Mouse (Mus musculus) right cerebral cortex, postnatal 14 days (tissue): ENCODE results near the gene Abcb1b.
"Not testable (repeated sequence)": the region's sequence is repeated elsewhere in the genome, so short reads cannot be mapped to it uniquely, and the experiment has no call there.

Source experiments
- DNase-seq: peaks from one replicate; pipeline ENCODE4 v3.0.0; 2022

The Abcb1b gene

DNA sequence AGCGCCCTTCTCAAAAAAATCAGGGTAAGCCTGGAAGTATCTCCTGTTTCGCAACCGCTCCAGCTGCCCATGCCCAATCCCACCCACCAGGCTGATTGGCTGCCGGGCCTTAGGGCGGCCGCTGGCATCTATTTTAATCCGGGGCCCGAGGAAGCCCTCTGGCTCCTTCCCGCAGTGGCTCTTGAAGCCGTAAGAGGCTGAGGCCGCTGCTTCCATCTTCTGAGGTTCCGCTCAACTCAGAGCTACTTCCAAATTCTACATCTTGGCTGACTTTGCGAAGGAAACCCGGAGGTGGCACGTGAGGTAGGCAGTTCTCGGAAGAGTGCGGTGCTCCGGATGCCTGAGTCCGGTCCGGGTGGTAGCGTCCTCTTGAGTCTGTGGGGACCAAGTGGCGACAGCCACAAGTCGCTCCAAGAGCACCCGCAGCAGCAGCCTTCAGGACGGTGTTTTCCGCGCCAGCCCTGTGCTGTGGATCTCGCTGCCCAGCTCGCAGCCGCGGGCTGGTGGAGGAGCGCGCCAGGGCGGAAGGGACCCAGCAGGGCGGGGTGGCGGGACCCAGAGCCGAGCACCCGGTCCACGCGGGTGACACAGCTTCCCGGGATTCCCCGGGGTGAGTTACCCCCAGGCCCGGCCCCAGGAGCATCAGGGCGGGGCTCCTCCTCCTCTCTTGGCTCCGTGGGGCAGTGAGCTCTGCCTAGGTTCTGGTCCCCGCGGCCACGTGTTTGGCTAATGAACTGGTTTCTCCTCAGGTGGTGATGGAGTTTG lies at the start of gene Abcb1b:
Gene Abcb1b, plus strand, starts transcription at position 161 of the 765 bp plus-strand sequence.
- peak; percentile 44 for DNase-seq

DNA sequence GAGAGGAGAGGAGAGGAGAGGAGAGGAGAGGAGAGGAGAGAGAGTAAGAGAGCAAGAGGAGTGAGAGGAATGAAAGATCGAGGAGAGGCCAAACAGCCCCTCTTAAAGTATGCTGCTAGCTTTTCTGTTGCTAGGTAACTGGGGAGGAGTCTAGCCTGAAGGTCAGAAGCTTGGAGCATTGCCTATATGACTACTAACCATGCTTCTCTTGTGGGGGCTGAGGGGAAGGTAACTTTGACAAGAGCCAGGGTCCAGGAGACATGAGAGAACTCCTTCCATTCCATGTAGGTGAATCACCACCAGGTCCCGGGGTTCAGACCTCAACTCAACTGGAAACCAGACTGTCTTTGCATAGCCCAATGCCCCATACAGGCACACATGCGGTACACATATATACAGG lies 25.1 kb upstream of the Abcb1b start:
- DNase-seq, result no peak

DNA sequence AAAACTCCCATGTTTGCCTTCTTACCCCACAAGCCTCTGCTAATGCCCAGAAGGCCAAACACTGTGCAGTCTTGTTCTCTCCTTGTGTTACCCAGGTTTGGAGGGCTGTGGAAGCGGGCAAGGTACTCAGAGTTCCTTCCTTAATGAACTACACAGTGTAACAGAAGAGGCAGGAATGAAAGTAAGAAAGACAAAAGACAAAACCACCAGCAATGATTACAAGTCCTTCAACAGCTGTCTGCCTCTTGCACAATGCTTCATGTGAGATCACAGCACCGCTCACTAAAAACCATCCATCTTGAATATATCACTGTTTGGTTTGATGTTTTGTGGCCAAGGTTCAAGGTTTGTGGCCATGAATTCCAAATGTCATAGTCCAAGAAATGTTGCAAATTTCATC lies 19.6 kb upstream of the Abcb1b start:
- DNase-seq, result no peak

DNA sequence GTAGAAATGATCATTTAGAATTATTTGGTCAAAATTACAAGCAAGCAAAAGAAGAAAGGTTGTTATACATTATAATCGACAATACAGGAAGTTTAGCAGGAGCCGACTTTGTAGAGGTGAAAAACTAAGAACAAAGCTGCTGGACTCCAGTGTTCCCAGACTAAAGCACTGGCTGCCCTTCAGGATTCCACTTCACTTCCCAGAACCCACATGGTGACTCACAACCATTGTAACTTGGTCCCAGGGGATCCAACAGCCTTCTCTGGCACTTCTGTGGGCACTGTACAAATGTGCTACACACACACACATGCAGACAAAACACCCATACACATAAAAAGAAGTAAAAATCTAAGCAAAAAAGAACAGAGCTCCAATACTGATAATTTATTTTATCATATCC lies 19.2 kb upstream of the Abcb1b start:
- no peak for DNase-seq

DNA sequence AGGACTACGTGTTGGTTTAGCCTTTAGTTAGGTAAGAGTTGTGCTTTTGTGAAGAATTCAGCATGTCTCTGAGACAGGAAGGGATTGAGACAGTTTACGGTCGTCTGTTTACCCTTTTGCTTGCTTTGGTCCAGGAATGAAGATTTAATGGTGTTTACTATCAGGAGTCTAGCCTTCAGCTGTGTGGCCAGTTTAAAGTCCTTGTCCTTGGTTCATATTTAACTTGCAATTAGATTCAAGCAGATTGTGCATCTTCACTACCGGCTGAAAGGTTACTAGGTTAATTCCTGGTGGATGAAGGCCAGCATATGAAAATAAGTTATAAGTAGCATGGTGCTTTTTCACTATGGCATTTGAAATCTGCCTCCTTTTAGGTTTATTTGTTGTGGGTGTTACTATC lies 5.7 kb upstream of the Abcb1b start:
- no peak for DNase-seq

DNA sequence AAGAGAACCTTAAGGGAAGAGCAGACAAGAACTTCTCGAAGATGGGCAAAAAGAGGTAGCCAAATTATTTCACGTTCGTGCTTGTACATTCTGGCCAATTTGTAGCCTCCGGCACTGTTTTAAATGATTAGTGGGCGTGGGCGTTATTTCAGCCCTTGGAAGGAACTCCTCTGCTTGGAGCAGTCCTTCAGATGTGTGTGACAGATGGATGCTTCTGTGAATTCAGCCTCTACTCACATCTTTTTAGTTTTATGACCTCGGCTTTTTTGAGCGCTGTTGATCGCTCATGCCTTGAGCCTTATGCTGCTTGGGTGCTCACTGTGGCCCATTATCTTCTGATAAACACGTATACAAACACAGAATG lies 787 bp downstream of the Abcb1b start:
- DNase-seq, result no peak

DNA sequence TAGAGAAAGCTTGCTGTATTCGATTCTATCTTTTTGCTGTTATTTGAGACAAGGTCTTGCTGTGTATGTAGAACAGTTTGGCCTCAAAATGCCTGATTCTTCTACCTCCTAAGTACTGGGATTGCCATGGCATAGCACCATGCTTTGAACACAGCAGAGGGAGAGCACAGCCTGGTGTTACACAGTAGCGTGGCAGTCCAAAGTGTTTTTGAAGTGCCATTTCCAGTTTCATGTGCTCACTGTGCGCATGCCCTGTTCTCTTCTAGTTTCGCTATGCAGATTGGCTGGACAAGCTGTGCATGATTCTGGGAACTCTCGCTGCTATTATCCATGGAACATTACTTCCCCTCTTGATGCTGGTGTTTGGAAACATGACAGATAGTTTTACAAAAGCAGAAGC lies 7.8 kb downstream of the Abcb1b start:
- no peak for DNase-seq

DNA sequence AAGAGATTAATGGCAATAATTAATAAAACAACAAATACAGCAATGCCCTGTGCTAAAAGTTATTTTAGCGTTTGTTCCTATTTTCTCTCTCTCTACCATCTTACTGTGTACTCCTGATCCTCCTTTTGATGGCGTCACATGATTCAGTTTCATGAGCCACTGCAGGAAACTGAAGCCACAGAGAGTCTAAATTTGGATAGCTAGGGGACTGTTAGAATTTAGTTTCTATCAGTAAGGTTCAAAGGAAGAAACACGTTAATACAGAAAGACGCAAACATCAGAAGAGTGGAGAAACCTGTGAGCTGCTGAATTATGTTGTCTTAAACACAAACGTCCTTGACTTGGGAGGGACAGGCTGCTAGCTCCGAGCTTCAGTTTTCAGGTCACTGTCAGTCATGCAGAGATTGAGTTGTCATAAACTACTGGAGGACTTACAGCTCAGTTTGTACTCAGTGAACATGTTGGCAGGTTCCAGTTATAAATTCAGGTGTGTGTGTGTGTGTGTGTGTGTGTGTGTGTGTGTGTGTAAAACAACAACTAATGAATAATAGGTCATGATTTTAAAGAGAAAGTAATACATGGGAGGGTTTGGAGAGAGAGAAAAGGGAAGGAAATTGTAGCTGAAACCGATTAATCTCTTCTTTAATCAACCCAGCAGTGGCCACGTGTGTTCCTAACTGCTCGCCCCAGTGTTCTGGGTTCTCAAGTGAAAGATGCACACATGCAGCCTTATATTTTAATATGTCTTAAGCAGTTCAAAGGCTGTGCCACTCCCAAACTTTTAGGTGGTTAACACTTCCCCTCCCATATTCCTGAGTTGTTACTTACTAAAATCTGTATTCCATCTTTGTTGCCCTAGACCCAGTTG lies 9.4 kb downstream of the Abcb1b start:
- DNase-seq, result no peak

DNA sequence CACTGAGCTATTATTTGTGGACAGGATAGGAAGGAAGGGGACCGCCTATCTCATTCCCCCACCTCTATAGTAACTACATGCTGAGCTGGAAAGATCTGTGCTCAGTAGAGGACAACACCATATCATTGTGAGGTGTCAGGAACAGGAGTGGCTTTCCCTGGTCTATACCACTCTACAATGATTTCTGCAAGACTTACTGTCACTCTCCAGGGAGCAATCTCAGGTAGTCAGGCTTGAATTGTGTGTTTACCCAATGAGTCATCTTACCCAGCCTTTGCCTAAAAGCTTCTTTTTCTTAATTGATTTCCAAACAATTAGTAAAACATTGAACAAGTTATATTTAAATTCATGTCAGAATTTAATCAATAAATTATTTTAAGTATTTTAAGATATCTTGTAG lies 15.9 kb downstream of the Abcb1b start:
- no peak for DNase-seq

DNA sequence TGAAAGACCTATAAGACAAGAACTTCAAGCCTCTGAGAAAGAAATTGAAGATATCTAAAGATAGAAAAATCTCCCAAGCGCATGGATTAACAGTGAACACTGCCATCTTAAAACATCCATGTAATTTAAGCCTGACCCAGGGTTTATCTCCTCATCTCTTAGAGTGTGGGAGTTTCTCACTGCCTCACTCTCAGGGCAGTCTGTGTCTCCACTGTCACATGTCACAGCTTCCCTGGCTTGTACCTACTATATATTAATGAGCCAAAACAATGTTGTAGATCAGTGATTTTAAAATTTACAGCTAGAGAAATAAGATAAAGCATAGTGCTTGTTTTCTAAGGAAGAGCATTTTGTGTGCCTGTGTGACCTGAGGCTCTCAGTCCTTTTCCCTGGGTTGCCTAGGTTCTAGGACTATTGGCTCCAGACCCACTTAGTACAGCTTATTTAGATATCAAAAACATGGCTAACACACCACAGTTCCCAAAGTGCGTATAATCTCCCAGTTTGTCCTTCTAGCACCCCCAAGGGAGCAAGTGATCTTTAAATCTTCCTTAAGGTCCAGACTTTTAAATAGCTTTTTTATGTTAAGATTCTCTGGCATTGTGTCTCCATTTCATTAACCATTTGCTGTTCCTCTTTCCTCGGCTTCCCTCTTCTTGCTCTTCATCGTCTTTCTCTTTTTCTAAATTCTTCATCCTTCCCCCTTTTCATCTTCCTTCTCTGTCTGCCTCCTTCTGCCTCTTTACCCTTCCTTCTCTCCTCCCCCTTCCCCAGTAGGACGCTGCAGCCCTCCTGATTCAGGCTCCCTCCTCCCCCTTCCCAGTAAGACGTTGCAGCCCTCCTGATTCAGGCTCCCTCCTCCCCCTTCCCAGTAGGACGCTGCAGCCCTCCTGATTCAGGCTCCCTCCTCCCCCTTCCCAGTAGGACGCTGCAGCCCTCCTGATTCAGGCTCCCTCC lies 22.0 kb downstream of the Abcb1b start:
- no peak for DNase-seq

DNA sequence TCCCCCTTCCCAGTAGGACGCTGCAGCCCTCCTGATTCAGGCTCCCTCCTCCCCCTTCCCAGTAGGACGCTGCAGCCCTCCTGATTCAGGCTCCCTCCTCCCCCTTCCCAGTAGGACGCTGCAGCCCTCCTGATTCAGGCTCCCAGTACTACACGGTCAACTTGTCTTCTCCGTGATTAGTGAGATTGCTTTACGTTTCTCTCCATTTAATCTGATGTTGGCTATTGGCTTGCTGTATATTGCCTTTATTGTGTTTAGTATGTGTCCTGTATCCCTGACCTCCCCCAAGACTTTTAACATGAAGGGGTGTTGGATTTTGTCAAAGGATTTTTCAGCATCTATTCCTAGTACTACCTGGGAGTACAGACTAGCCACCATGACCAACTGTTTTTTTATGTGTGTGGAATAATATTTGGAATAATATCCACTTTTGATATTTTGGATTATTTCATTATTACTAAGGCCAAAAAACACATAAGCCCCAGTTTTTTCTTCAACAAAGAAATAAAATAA lies 22.7 kb downstream of the Abcb1b start:
- DNase-seq, result not testable (repeated sequence)

DNA sequence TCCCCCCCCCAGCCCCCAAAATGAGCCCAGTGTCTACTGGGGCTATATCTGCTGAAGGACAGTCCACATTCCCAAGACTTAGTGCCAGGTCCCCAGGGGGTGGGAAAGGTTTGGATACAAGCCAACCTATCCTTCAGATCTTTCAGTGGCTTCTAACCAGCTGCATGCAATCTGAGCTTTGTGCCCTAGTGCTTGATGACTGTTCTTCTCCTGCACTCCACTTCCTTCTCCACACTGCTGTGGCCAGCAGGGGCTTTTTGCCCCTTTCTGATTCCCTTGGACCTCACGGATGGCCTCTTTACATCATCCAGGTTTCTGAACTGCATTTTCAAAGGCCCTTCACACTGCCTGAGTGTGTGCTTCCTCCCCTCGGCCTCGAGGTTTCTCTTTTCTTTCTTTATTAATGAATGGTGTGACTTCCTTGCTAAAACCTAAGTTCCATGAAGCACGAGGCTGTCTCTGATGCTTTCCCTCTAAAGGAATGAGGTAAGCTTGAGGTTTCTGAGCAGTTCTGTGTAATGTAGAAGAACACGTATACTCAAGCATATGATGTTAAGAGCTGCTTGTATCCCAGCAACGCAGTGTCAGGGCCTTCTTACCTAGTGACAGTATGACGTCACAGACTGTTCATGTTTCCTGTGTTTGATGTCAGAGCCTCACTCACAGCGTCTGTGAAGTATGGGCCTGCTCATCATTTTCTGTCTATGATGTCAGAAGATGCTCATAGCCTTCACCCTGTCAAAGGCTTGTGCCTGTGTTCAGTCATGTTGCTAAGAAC lies 40.9 kb downstream of the Abcb1b start:
- DNase-seq, result no peak

DNA sequence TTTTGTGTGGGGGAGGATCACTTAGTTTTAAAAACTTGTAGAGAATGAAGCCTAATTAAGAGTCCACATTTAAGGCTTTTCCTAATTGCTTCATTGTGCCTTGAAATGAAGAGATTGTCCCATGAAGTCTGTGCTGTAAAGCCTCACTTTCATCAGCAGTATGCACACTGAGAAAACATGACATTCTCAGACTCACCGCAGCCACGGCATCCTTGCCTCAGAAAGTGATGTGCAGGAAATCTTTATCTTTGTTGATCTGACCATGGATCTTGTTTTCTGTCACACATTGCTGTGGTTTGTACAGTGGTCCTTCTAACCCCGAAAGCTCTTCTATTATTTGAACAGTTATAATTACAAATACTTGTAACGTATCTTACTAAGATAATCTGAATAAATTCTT lies 41.7 kb downstream of the Abcb1b start:
- no peak for DNase-seq

DNA sequence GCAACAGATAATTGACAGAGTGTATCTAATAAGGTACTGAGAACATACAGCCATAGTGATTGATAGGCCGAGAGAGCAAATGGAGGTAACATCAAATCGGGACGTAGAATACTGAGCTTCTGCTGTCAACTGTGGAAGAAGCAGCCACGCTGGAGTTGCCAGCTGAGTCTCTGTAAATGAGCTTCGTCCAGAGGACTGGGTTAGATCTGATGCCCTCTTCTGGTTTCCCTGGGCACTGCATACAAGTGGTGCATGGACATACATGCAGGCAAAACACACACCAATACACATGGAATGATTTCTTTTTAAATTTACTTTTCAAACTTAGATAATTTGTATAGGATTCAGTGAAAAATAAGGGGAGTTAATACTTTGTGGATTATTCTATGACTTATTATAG lies 42.9 kb downstream of the Abcb1b start:
- peak; percentile 68 for DNase-seq

DNA sequence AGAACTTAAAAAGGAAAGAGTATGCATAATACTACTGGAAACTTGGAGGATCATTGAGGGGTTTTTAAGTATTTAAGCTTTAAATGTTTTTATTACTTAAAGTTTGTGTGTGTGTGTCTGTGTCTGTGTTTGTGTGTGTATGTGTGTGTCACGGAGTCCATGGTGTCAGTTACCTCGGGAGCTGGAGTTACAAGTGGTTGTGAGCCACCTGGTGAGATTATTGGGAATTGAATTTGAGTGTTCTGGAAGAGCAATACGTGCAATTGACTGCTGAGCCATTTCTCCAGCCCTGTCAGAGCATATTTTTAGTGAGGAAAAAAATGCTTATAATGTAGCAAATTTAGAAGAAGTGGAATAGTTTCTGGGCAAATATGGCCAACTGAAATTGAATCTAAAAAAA lies 44.9 kb downstream of the Abcb1b start:
- no peak for DNase-seq

DNA sequence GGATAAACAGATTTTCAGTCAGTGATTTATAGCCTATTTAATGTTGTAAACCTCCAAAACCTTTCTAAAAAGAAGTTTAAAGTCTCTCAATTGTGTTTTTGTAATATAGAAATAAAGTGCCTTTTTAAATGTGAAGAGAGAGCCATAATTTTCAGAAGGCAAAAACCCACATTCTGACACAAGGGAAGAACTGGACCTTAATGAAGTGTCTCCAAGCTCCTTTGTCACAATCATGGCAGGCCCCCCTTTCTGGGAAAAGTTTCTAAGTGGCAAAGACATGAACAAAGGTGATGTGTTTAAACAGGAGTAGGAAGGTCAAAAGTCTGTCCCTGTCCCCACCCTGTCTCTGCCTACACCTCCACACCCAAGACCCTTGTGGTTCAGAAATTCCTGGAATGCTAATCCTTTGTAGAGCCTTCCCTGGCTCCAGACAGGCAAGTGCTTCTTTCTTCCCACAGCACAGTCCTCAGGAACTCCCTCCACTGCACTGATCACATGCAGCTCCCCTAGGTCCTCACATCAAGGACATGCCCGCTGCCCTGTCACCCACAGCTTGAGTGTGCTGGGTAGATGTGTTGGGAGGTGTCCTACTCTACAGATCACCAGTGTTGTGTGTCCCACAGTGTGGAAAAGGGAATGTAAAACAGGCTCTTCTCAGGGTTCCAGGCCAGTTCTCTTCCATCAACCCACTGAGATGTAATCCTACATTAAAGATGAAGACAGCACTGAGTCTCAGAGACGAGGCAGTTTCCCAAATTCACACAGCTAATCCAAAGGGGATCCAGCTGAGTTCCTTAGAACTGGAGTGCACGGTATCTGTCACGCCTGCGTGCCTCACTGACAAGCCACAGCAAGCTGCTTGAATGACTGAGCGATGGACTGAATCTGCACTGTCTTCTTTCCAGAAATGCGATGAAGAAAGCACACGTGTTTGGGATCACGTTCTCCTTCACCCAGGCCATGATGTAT lies 50.9 kb downstream of the Abcb1b start:
- not testable (repeated sequence) for DNase-seq

DNA sequence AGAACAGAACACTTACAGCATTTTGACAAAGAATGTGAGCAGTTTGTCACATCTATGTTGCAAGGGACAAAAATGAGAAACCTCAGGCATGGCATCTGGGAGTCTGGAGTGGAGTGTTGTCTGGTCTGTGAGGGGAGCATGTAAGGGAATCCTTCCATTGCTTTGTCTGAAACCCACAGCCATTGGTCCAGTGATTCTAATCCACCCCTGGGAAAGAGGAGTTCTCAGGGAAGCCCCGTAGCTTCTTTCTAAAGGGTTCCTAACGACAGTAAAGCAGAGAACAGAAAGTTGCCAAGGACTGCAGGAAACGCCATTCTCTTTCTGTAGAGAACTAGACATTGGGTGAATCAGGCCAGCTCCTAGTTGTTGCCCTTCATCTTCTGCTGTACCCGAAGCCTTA lies 52.9 kb downstream of the Abcb1b start:
- no peak for DNase-seq

DNA sequence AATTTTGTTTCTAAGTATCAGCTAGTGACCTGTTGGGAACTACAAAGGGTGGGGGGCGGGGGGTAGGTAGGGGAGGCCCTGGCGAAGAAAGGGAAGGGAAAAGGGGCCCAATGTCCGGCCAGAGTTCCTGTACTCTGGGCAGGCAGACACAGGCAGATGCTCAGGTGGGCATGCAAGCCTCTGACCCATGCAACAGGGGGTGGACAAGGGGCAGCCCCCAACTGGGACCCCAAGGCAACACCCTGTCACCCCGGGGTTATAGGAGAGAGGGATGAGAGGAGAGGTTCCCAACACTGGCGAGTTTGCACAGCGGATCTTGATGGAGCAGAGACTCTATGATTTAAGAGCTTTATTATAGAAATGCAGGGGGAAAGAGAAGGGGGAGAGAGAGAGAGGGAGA lies 59.3 kb downstream of the Abcb1b start:
- DNase-seq, result no peak

DNA sequence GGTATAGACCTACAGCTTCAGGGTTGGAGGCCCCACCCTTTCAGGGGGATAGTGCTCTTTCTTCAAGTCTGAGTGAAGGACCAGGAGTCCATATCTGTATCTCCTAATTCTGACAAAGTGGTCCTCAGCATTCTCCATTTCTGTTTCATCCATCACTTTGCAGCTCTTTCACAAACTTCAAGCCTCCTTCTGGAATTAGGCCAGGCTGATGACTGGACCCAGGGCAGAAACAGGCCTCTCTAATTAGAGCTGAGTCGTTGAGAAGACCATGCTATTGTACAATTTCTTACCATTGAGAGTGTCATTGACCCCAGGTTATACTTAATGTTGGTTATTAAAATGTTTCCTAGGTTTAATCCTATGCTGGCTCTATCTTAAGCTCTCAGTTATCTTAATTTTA lies 63.9 kb downstream of the Abcb1b start:
- no peak for DNase-seq

DNA sequence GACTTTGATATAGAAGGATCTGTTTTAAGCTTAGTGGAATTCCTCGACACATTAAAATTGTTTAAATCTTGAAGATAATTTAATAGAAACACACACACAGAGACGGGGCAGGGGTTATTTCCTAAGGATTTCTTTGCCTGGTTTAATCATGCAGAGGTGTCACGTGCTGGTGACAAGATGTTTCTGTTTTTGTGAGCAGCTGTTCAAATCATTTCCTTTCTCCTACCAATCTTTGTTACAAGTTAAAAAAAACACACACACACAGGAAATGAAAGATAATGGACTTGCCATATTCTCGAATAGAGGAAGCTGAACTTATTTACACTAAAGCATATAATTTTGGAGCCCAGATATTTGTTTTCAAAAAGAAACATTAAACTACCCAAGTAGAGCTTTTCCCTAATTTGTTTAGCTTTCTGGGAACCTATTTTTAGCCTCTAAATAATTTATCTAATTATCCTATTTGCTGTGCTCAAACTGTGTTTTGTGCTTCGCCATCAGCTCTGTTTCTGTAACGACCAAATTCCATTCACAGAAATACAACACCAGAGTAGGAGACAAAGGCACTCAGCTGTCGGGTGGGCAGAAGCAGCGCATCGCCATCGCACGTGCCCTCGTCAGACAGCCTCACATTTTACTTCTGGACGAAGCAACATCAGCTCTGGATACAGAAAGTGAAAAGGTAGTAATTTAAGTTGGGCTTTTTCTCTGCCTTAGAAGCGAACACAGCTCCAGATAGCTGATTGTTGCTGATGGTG lies 65.8 kb downstream of the Abcb1b start:
- DNase-seq, result no peak
